Mouse (Mus musculus) intestine, embryonic 16.5 days (tissue): Measurements from ENCODE around the gene Ccdc50. TPM values are rescaled to one million over a fixed set of nuclear protein-coding genes. Genes with fewer than 3 reads are reported as not detected.

Experiments used
- ATAC-seq: fragments of 200-750 bp; cut with Nextera tagmentation; 2 replicates; pipeline ENCODE4 v1.8.0; 2017; ENCODE audit warnings: moderate TSS enrichment, moderate library complexity
- H3K27ac ChIP-seq: fragments of 300-500 bp; sonication (generic); 2 replicates; pipeline ENCODE4 v1.5.1; 2014; ENCODE audit warnings: mild to moderate bottlenecking, low read length
- H3K27me3 ChIP-seq: fragments of 300-500 bp; sonication (generic); replicated peaks from 2 replicates; pipeline ENCODE4 v1.6.1; 2014; ENCODE audit warnings: low read length, control low read depth, mixed read lengths; ENCODE audit not compliant: control insufficient read depth, insufficient read depth
- H3K36me3 ChIP-seq: fragments of 300-500 bp; sonication (generic); 2 replicates; pipeline ENCODE4 v1.6.1; 2014; ENCODE audit warnings: low read length, control low read depth; ENCODE audit not compliant: control insufficient read depth, insufficient read depth
- H3K4me1 ChIP-seq: fragments of 300-500 bp; sonication (generic); 2 replicates; pipeline ENCODE4 v1.6.1; 2014; ENCODE audit warnings: low read length, control low read depth, mixed read lengths; ENCODE audit not compliant: control insufficient read depth, insufficient read depth
- H3K4me2 ChIP-seq: fragments of 300-500 bp; sonication (generic); 2 replicates; pipeline ENCODE4 v1.6.1; 2014; ENCODE audit warnings: low read depth, low read length, control low read depth
- H3K4me3 ChIP-seq: fragments of 300-500 bp; sonication (generic); 2 replicates; pipeline ENCODE4 v1.5.1; 2014; ENCODE audit warnings: mild to moderate bottlenecking, low read length
- H3K9ac ChIP-seq: fragments of 300-500 bp; sonication (generic); 2 replicates; pipeline ENCODE4 v1.6.1; 2014; ENCODE audit warnings: low read depth, low read length
- H3K9me3 ChIP-seq: fragments of 300-500 bp; sonication (generic); 2 replicates; pipeline ENCODE4 v1.6.1; 2016; ENCODE audit warnings: low read length, control low read depth; ENCODE audit not compliant: control insufficient read depth
- WGBS: fragments of 180-500 bp; shearing (Covaris S2); extraction: QIAGEN DNeasy Blood & Tissue Kit; methylation state at CpG from one replicate; pipeline ENCODE4 v1.1.7; 2014; 5-methylcytosine and 5-hydroxymethylcytosine counted together
- polyA plus RNA-seq: library from polyadenylated mRNA; unstranded; fragments of >200 nt; fragmentation: Nextera tagmentation; extraction: Ambion mirVana; gene quantifications from 2 replicates; pipeline ENCODE4 v1.2.1, GENCODE M21; 2015

Gene Ccdc50
- polyA plus RNA-seq, 1 experiment from 2014 or later: 32.9 TPM

GRCm38 (mm10) chr16:27416937-27417584 lies 28.4 kb downstream of the Ccdc50 start:
- Histone ChIP-seq H3K4me1 (no peaks in the 10 kb centered on the region), H3K36me3 (peaks cover 23% of the 10 kb centered on the region), H3K27me3 (no peaks in the 10 kb centered on the region), H3K4me3 (no peak overlapping the region), H3K27ac (no peak overlapping the region), H3K9ac (no peak overlapping the region), H3K4me2 (no peak overlapping the region), H3K9me3 (no peaks in the 10 kb centered on the region)
- 92% methylated on average over 6 of the region's 6 CpGs for WGBS
- ATAC-seq: no peak

GRCm38 (mm10) chr16:27417632-27418031 lies 29.0 kb downstream of the Ccdc50 start:
- no peak overlapping the region for H3K9ac ChIP-seq
- no peaks in the 10 kb centered on the region for H3K27me3 ChIP-seq
- H3K36me3 ChIP-seq: peaks cover 28% of the 10 kb centered on the region
- 87% methylated on average over 3 of the region's 3 CpGs for WGBS
- H3K27ac ChIP-seq: no peak overlapping the region
- H3K4me2 ChIP-seq: no peak overlapping the region
- no peaks in the 10 kb centered on the region for H3K9me3 ChIP-seq
- H3K4me3 ChIP-seq: no peak overlapping the region
- no peak for ATAC-seq
- H3K4me1 ChIP-seq: no peaks in the 10 kb centered on the region

GRCm38 (mm10) chr16:27420982-27421381 lies 32.3 kb downstream of the Ccdc50 start:
- no peaks in the 10 kb centered on the region for H3K27me3 ChIP-seq
- H3K4me1 ChIP-seq: no peaks in the 10 kb centered on the region
- H3K27ac ChIP-seq: no peak overlapping the region
- H3K36me3 ChIP-seq: peaks cover 20% of the 10 kb centered on the region
- no peak overlapping the region for H3K4me3 ChIP-seq
- H3K9me3 ChIP-seq: no peaks in the 10 kb centered on the region
- no peak overlapping the region for H3K9ac ChIP-seq
- WGBS: 97% methylated on average over 3 of the region's 3 CpGs
- H3K4me2 ChIP-seq: no peak overlapping the region
- ATAC-seq: no peak

GRCm38 (mm10) chr16:27435034-27435433 lies 46.4 kb downstream of the Ccdc50 start:
- H3K4me1 ChIP-seq: no peaks in the 10 kb centered on the region
- 84% methylated on average over 3 of the region's 3 CpGs for WGBS
- H3K36me3 ChIP-seq: peaks cover 4% of the 10 kb centered on the region; the same call in 1 of the 2 replicates
- no peak overlapping the region for H3K9ac ChIP-seq
- H3K4me2 ChIP-seq: no peak overlapping the region
- H3K27me3 ChIP-seq: no peaks in the 10 kb centered on the region
- no peak overlapping the region for H3K4me3 ChIP-seq
- H3K27ac ChIP-seq: no peak overlapping the region
- no peaks in the 10 kb centered on the region for H3K9me3 ChIP-seq
- ATAC-seq: no peak

GRCm38 (mm10) chr16:27443941-27444340 lies 55.3 kb downstream of the Ccdc50 start:
- 85% methylated on average over 3 of the region's 3 CpGs for WGBS
- Histone ChIP-seq H3K9me3 (no peaks in the 10 kb centered on the region), H3K4me3 (no peak overlapping the region), H3K4me1 (no peaks in the 10 kb centered on the region), H3K9ac (no peak overlapping the region), H3K4me2 (no peak overlapping the region), H3K27me3 (no peaks in the 10 kb centered on the region), H3K36me3 (0 out of 2 replicates have a peak, but pooled peaks cover 2% of the 10 kb centered on the region), H3K27ac (no peak overlapping the region)
- no peak for ATAC-seq

- H3K9me3 ChIP-seq: no peaks in the 10 kb centered on the region
- H3K9ac ChIP-seq: no peak overlapping the region
- no peaks in the 10 kb centered on the region for H3K4me1 ChIP-seq
- no peak overlapping the region for H3K4me3 ChIP-seq
- 89% methylated on average over 5 of the region's 5 CpGs for WGBS
- no peaks in the 10 kb centered on the region for H3K27me3 ChIP-seq
- H3K27ac ChIP-seq: no peak overlapping the region
- no peak overlapping the region for H3K4me2 ChIP-seq
- ATAC-seq: peak; percentile 71
- H3K36me3 ChIP-seq: 0 out of 2 replicates have a peak, but pooled peaks cover 2% of the 10 kb centered on the region
Observed at GRCm38 (mm10) chr16:27449360-27449759, 60.7 kb downstream of the Ccdc50 start.

- Histone ChIP-seq H3K27me3 (no peaks in the 10 kb centered on the region), H3K4me2 (no peak overlapping the region), H3K9ac (no peak overlapping the region), H3K9me3 (no peaks in the 10 kb centered on the region), H3K4me3 (no peak overlapping the region), H3K4me1 (no peaks in the 10 kb centered on the region), H3K27ac (no peak overlapping the region), H3K36me3 (no peaks in the 10 kb centered on the region)
- ATAC-seq: no peak
- WGBS: 95% methylated on average over 2 of the region's 2 CpGs
Observed at GRCm38 (mm10) chr16:27450655-27451054, 62.0 kb downstream of the Ccdc50 start.

- WGBS: 74% methylated on average over 3 of the region's 3 CpGs
- Histone ChIP-seq H3K4me2 (no peak overlapping the region), H3K27ac (no peak overlapping the region), H3K27me3 (no peaks in the 10 kb centered on the region), H3K4me1 (no peaks in the 10 kb centered on the region), H3K36me3 (no peaks in the 10 kb centered on the region), H3K9ac (no peak overlapping the region), H3K4me3 (no peak overlapping the region), H3K9me3 (no peaks in the 10 kb centered on the region)
- no peak for ATAC-seq
Observed at GRCm38 (mm10) chr16:27453396-27453795, 64.7 kb downstream of the Ccdc50 start.

GRCm38 (mm10) chr16:27453823-27454222 lies 65.2 kb downstream of the Ccdc50 start:
- WGBS: 84% methylated on average over 2 of the region's 2 CpGs
- H3K27me3 ChIP-seq: no peaks in the 10 kb centered on the region
- H3K4me3 ChIP-seq: no peak overlapping the region
- ATAC-seq: no peak
- H3K4me2 ChIP-seq: no peak overlapping the region
- no peaks in the 10 kb centered on the region for H3K4me1 ChIP-seq
- H3K9me3 ChIP-seq: no peaks in the 10 kb centered on the region
- H3K36me3 ChIP-seq: no peaks in the 10 kb centered on the region
- H3K9ac ChIP-seq: no peak overlapping the region
- H3K27ac ChIP-seq: no peak overlapping the region

- Histone ChIP-seq H3K4me2 (no peak overlapping the region), H3K27me3 (no peaks in the 10 kb centered on the region), H3K36me3 (no peaks in the 10 kb centered on the region), H3K4me3 (no peak overlapping the region), H3K27ac (no peak overlapping the region), H3K9ac (no peak overlapping the region), H3K4me1 (no peaks in the 10 kb centered on the region), H3K9me3 (no peaks in the 10 kb centered on the region)
- no peak for ATAC-seq
- 18% methylated on average over 4 of the region's 4 CpGs for WGBS
Observed at GRCm38 (mm10) chr16:27457273-27457672, 68.6 kb downstream of the Ccdc50 start.
